Mouse (Mus musculus) liver, postnatal 0 days (tissue): ENCODE results near the gene Dydc2.

Experiments
- CTCF ChIP-seq: sonication (generic); IDR thresholded peaks from 2 replicates; pipeline ENCODE4 v1.5.1; 2016; ENCODE audit warnings: antibody characterized with exemption, low read depth
- EP300 ChIP-seq: IDR thresholded peaks from 2 replicates; pipeline ENCODE4 v1.6.1; 2016; ENCODE audit warnings: antibody characterized with exemption, low read depth, mild to moderate bottlenecking

GRCm38 (mm10) chr14:40999904-41000645, 68.9 kb downstream of the Dydc2 start:
- TF ChIP-seq EP300: no peak
- TF ChIP-seq CTCF: no peak
